Mouse (Mus musculus) forebrain, postnatal 0 days (tissue): ENCODE data around the gene Slc25a54. TPM values are rescaled to one million over a fixed set of nuclear protein-coding genes. Genes with fewer than 3 reads are reported as not detected.

Source experiments
- ATAC-seq: fragments of 200-750 bp; cut with Nextera tagmentation; 2 replicates; pipeline ENCODE4 v1.8.0; 2017; ENCODE audit warnings: mild to moderate bottlenecking, moderate library complexity
- DNase-seq: peaks from one replicate; pipeline ENCODE4 v3.0.0-alpha.2; 2015
- H3K27ac ChIP-seq: fragments of 300-500 bp; sonication (generic); 2 replicates; pipeline ENCODE4 v1.5.1; 2014; ENCODE audit warnings: low read depth, mild to moderate bottlenecking, antibody characterized with exemption, low read length, moderate library complexity, mixed read lengths
- H3K27me3 ChIP-seq: fragments of 300-500 bp; sonication (generic); 2 replicates; pipeline ENCODE4 v1.6.1; 2014; ENCODE audit warnings: mild to moderate bottlenecking, low read length, mixed read lengths; ENCODE audit not compliant: insufficient read depth
- H3K36me3 ChIP-seq: fragments of 300-500 bp; sonication (generic); 2 replicates; pipeline ENCODE4 v1.6.1; 2014; ENCODE audit warnings: mild to moderate bottlenecking, moderate library complexity; ENCODE audit not compliant: insufficient read depth
- H3K4me1 ChIP-seq: fragments of 300-500 bp; sonication (generic); 2 replicates; pipeline ENCODE4 v1.6.1; 2014; ENCODE audit warnings: antibody characterized with exemption; ENCODE audit not compliant: insufficient read depth
- H3K4me2 ChIP-seq: fragments of 300-500 bp; sonication (generic); 2 replicates; pipeline ENCODE4 v1.6.1; 2014; ENCODE audit warnings: low read depth, mild to moderate bottlenecking, moderate library complexity
- H3K4me3 ChIP-seq: fragments of 300-500 bp; sonication (generic); 2 replicates; pipeline ENCODE4 v1.5.1; 2014; ENCODE audit warnings: low read depth, low read length, mixed read lengths
- H3K9ac ChIP-seq: fragments of 300-500 bp; sonication (generic); 2 replicates; pipeline ENCODE4 v1.6.1; 2014; ENCODE audit warnings: mild to moderate bottlenecking
- H3K9me3 ChIP-seq: fragments of 300-500 bp; sonication (generic); 2 replicates; pipeline ENCODE4 v1.6.1; 2016; ENCODE audit warnings: low read length
- CTCF ChIP-seq: sonication (generic); IDR thresholded peaks from 2 replicates; pipeline ENCODE4 v1.5.1; 2016; ENCODE audit warnings: antibody characterized with exemption, control low read depth, low read depth
- WGBS: fragments of 180-500 bp; shearing (Covaris S2); extraction: QIAGEN DNeasy Blood & Tissue Kit; methylation state at CpG from one replicate; pipeline ENCODE4 v1.1.7; 2014; 5-methylcytosine and 5-hydroxymethylcytosine counted together
- polyA plus RNA-seq: library from polyadenylated mRNA; unstranded; fragments of >200 nt; fragmentation: Nextera tagmentation; extraction: Ambion mirVana; gene quantifications from 2 replicates; pipeline ENCODE4 v1.2.1, GENCODE M21; 2015
- total RNA-seq: library from RNA; depleted of rRNA; stranded (reverse); fragments of >200 nt; gene quantifications from 2 replicates; pipeline ENCODE4 v1.2.3, GENCODE M21; 2014; rRNA removed

Gene Slc25a54
- total RNA-seq (not detected in 2 replicates), polyA plus RNA-seq (not detected in 2 replicates)

GRCm38 (mm10) chr3:109080169-109080568 is at the start of gene Slc25a54:
Gene Slc25a54, plus strand, starts transcription at chr3:109080469.
- Histone ChIP-seq H3K27me3 (no peaks in the 10 kb centered on the region), H3K27ac (no peak within 1 kb of the TSS), H3K9ac (no peak within 1 kb of the TSS), H3K4me2 (no peak within 1 kb of the TSS), H3K4me3 (no peak within 1 kb of the TSS), H3K9me3 (no peaks in the 10 kb centered on the region), H3K4me1 (no peaks in the 10 kb centered on the region), H3K36me3 (no peaks in the 10 kb centered on the region)
- no peak for TF ChIP-seq CTCF
- DNase-seq (no peak), ATAC-seq (no peak)
- WGBS: 96% methylated on average over 17 of the region's 17 CpGs

GRCm38 (mm10) chr3:109030817-109031216 is 49.5 kb upstream of the Slc25a54 start:
- no peaks in the 10 kb centered on the region for H3K36me3 ChIP-seq
- TF ChIP-seq CTCF: no peak
- H3K9me3 ChIP-seq: no peaks in the 10 kb centered on the region
- no peak for DNase-seq
- no peak overlapping the region for H3K27ac ChIP-seq
- no peak overlapping the region for H3K9ac ChIP-seq
- no peak overlapping the region for H3K4me3 ChIP-seq
- H3K4me2 ChIP-seq: no peak overlapping the region
- ATAC-seq: no peak
- 31% methylated on average over 6 of the region's 6 CpGs for WGBS
- H3K4me1 ChIP-seq: 0 out of 2 replicates have a peak, but pooled peaks cover 2% of the 10 kb centered on the region
- H3K27me3 ChIP-seq: no peaks in the 10 kb centered on the region

GRCm38 (mm10) chr3:109031626-109032025 is 48.6 kb upstream of the Slc25a54 start:
- Histone ChIP-seq H3K36me3 (no peaks in the 10 kb centered on the region), H3K27ac (no peak overlapping the region), H3K9ac (no peak overlapping the region), H3K9me3 (no peaks in the 10 kb centered on the region), H3K4me1 (no peaks in the 10 kb centered on the region), H3K4me3 (no peak overlapping the region), H3K27me3 (no peaks in the 10 kb centered on the region), H3K4me2 (no peak overlapping the region)
- TF ChIP-seq CTCF: no peak
- WGBS: 90% methylated on average over 3 of the region's 3 CpGs
- DNase-seq: no peak
- no peak for ATAC-seq

- Histone ChIP-seq H3K4me3 (no peak overlapping the region), H3K36me3 (no peaks in the 10 kb centered on the region), H3K4me2 (no peak overlapping the region), H3K4me1 (no peaks in the 10 kb centered on the region), H3K9ac (no peak overlapping the region), H3K9me3 (no peaks in the 10 kb centered on the region), H3K27me3 (no peaks in the 10 kb centered on the region), H3K27ac (no peak overlapping the region)
- WGBS: 66% methylated on average over 2 of the region's 2 CpGs
- no peak for DNase-seq
- ATAC-seq: no peak
- no peak for TF ChIP-seq CTCF
These were observed 48.0 kb upstream of the Slc25a54 start for GRCm38 (mm10) chr3:109032306-109032705.

GRCm38 (mm10) chr3:109034411-109034810 is 45.9 kb upstream of the Slc25a54 start:
- WGBS: 8% methylated on average over 1 of the region's 1 CpGs
- no peaks in the 10 kb centered on the region for H3K27me3 ChIP-seq
- H3K36me3 ChIP-seq: no peaks in the 10 kb centered on the region
- no peak for TF ChIP-seq CTCF
- DNase-seq: no peak
- H3K27ac ChIP-seq: no peak overlapping the region
- H3K4me3 ChIP-seq: no peak overlapping the region
- no peaks in the 10 kb centered on the region for H3K4me1 ChIP-seq
- no peak overlapping the region for H3K9ac ChIP-seq
- no peaks in the 10 kb centered on the region for H3K9me3 ChIP-seq
- H3K4me2 ChIP-seq: no peak overlapping the region
- no peak; the same call in 1 of the 2 replicates for ATAC-seq

- 89% methylated on average over 4 of the region's 4 CpGs for WGBS
- Histone ChIP-seq H3K9ac (no peak overlapping the region), H3K4me3 (no peak overlapping the region), H3K36me3 (no peaks in the 10 kb centered on the region), H3K4me2 (no peak overlapping the region), H3K27me3 (no peaks in the 10 kb centered on the region), H3K27ac (no peak overlapping the region), H3K4me1 (no peaks in the 10 kb centered on the region), H3K9me3 (no peaks in the 10 kb centered on the region)
- TF ChIP-seq CTCF: no peak
- ATAC-seq (no peak), DNase-seq (no peak)
These were observed 39.4 kb upstream of the Slc25a54 start for GRCm38 (mm10) chr3:109040908-109041307.

- Histone ChIP-seq H3K9me3 (no peaks in the 10 kb centered on the region), H3K9ac (no peak overlapping the region), H3K4me1 (no peaks in the 10 kb centered on the region), H3K36me3 (no peaks in the 10 kb centered on the region), H3K27ac (no peak overlapping the region), H3K27me3 (no peaks in the 10 kb centered on the region), H3K4me3 (no peak overlapping the region), H3K4me2 (no peak overlapping the region)
- ATAC-seq (no peak), DNase-seq (no peak)
- WGBS: 49% methylated on average over 7 of the region's 7 CpGs
- TF ChIP-seq CTCF: no peak
These were observed 36.9 kb upstream of the Slc25a54 start for GRCm38 (mm10) chr3:109043395-109043794.

GRCm38 (mm10) chr3:109046428-109046827 is 33.8 kb upstream of the Slc25a54 start:
- ATAC-seq: no peak
- H3K36me3 ChIP-seq: no peaks in the 10 kb centered on the region
- H3K9me3 ChIP-seq: no peaks in the 10 kb centered on the region
- 91% methylated on average over 3 of the region's 3 CpGs for WGBS
- no peaks in the 10 kb centered on the region for H3K4me1 ChIP-seq
- no peak overlapping the region for H3K27ac ChIP-seq
- no peak for DNase-seq
- no peak overlapping the region for H3K4me3 ChIP-seq
- no peak for TF ChIP-seq CTCF
- no peaks in the 10 kb centered on the region for H3K27me3 ChIP-seq
- H3K4me2 ChIP-seq: no peak overlapping the region
- H3K9ac ChIP-seq: no peak overlapping the region
